Mouse (Mus musculus) ES-E14 (cell line): ENCODE results near the gene Hnrnpa1. TPM values are rescaled to one million over a fixed set of nuclear protein-coding genes. Genes with fewer than 3 reads are reported as not detected.

Source experiments
- DNase-seq: peaks from one replicate; pipeline ENCODE4 v3.0.0-alpha.2; 2013; ENCODE audit warnings: low read depth, low spot score
- H3K27ac ChIP-seq: 2 replicates; pipeline ENCODE4 v1.5.1; 2012; ENCODE audit warnings: low read depth, mild to moderate bottlenecking, low read length, moderate library complexity, mixed read lengths; ENCODE audit not compliant: poor library complexity, insufficient read depth, severe bottlenecking
- H3K36me3 ChIP-seq: 2 replicates; pipeline ENCODE4 v1.6.1; 2012; ENCODE audit warnings: mild to moderate bottlenecking, low read length, moderate library complexity, mixed read lengths; ENCODE audit not compliant: control insufficient read depth, poor library complexity, insufficient read depth, severe bottlenecking
- H3K4me1 ChIP-seq, 2 experiments: fragments of 150-350 bp in 1 of 2; sonication (generic) in 1 of 2; 2 replicates each; pipeline ENCODE4 v1.6.1; 2012; ENCODE audit warnings: low read length in 2 of 2, mild to moderate bottlenecking in 1 of 2, mixed read lengths in 1 of 2; ENCODE audit not compliant: control insufficient read depth in 2 of 2, insufficient read depth in 2 of 2, poor library complexity in 1 of 2
- H3K4me3 ChIP-seq, 2 experiments: fragments of 150-350 bp in 1 of 2; sonication (generic) in 1 of 2; 2 replicates each; pipeline ENCODE4 v1.5.1; 2012; ENCODE audit warnings: low read length in 2 of 2, low read depth in 1 of 2, mild to moderate bottlenecking in 1 of 2, mixed read lengths in 1 of 2; ENCODE audit not compliant: insufficient read depth in 1 of 2, poor library complexity in 1 of 2, severe bottlenecking in 1 of 2
- H3K9ac ChIP-seq: 2 replicates; pipeline ENCODE4 v1.6.1; 2012; ENCODE audit warnings: low read depth, mild to moderate bottlenecking, low read length, mixed read lengths; ENCODE audit not compliant: poor library complexity, insufficient read depth, severe bottlenecking
- H3K9me3 ChIP-seq: fragments of 150-350 bp; sonication (generic); 2 replicates; pipeline ENCODE4 v1.6.1; 2012; ENCODE audit warnings: low read depth, mild to moderate bottlenecking, low read length; ENCODE audit not compliant: control insufficient read depth, insufficient read depth
- CHD2 ChIP-seq: IDR thresholded peaks from 2 replicates; pipeline ENCODE4 v1.6.1; 2014; ENCODE audit warnings: mild to moderate bottlenecking, low read depth, low read length, inconsistent platforms
- HCFC1 ChIP-seq: IDR thresholded peaks from 2 replicates; pipeline ENCODE4 v1.6.1; 2012; ENCODE audit warnings: low read length, inconsistent platforms, borderline replicate concordance; ENCODE audit not compliant: insufficient read depth
- MAFK ChIP-seq: IDR thresholded peaks from 2 replicates; pipeline ENCODE4 v1.6.1; 2014; ENCODE audit warnings: mild to moderate bottlenecking, low read depth, low read length, inconsistent platforms; ENCODE audit not compliant: insufficient read depth
- ZC3H11A ChIP-seq: IDR thresholded peaks from 2 replicates; pipeline ENCODE4 v1.6.1; 2012; ENCODE audit warnings: low read depth, mild to moderate bottlenecking, inconsistent platforms, low read length, borderline replicate concordance
- ZNF384 ChIP-seq: IDR thresholded peaks from 2 replicates; pipeline ENCODE4 v1.6.1; 2012; ENCODE audit warnings: low read depth, low read length, inconsistent platforms
- in situ Hi-C, 2 experiments: fragments of 600-800 bp; cut with MboI; formaldehyde crosslinking; loops; one replicate each; pipeline ENCODE4 v1.15.1; 2025; ENCODE audit warnings: low sequenced_read_pairs in 2 of 2, inconsistent platforms in 1 of 2; ENCODE audit not compliant: unreplicated experiment in 2 of 2
- total RNA-seq: library from RNA; depleted of rRNA; stranded (reverse); fragments of 300-350 nt; gene quantifications from 2 replicates; pipeline ENCODE4 v1.2.3, GENCODE M21; 2012; rRNA removed

Hnrnpa1 gene
- total RNA-seq, 1 experiment = 519 TPM

- H3K27ac ChIP-seq = no peak overlapping the region
- TF ChIP-seq CHD2 = no peak
- TF ChIP-seq ZC3H11A = no peak
- TF ChIP-seq ZNF384 = no peak
- TF ChIP-seq HCFC1 = no peak
- TF ChIP-seq MAFK = no peak
- in situ Hi-C loops = no loop called here
These were observed 52.6 kb downstream of the Hnrnpa1 start for GRCm38 (mm10) chr15:103292673-103293345.

GRCm38 (mm10) chr15:103293375-103293774 is 53.1 kb downstream of the Hnrnpa1 start:
- Histone ChIP-seq H3K4me1 (peaks cover 3 to 14% of the 10 kb centered on the region in 2 experiments; a peak in 2 of 4 replicates), H3K9ac (no peak overlapping the region), H3K36me3 (peaks cover 12% of the 10 kb centered on the region), H3K27ac (no peak overlapping the region), H3K9me3 (no peaks in the 10 kb centered on the region), H3K4me3 (no peak overlapping the region)
- no peak for DNase-seq
- 0 out of 2 replicates have a peak, but pooled peaks have one; percentile 46 for TF ChIP-seq ZNF384
- no peak for TF ChIP-seq ZC3H11A
- in situ Hi-C loops = no loop called here

More at GRCm38 (mm10) chr15:103292673-103293345, 52.6 kb downstream of the Hnrnpa1 start:
- no peak for DNase-seq
- Histone ChIP-seq H3K4me3 (no peak overlapping the region), H3K4me1 (peaks cover 3 to 14% of the 10 kb centered on the region in 2 experiments; a peak in 2 of 4 replicates), H3K36me3 (peaks cover 12% of the 10 kb centered on the region), H3K9ac (no peak overlapping the region), H3K9me3 (no peaks in the 10 kb centered on the region)

GRCm38 (mm10) chr15:103294649-103295048 is 54.4 kb downstream of the Hnrnpa1 start:
- no peak for DNase-seq
- in situ Hi-C loops = no loop called here
- Histone ChIP-seq H3K4me1 (peaks cover 5 to 20% of the 10 kb centered on the region in 2 experiments; a peak in 3 of 4 replicates), H3K36me3 (peaks cover 12% of the 10 kb centered on the region), H3K9ac (no peak overlapping the region), H3K9me3 (no peaks in the 10 kb centered on the region), H3K4me3 (no peak overlapping the region), H3K27ac (no peak overlapping the region)
- no peak for TF ChIP-seq HCFC1
- TF ChIP-seq ZNF384 = no peak
- no peak for TF ChIP-seq CHD2
- TF ChIP-seq ZC3H11A = no peak
- no peak for TF ChIP-seq MAFK

GRCm38 (mm10) chr15:103295851-103296250 is 55.6 kb downstream of the Hnrnpa1 start:
- H3K4me1 ChIP-seq = peaks cover 5 to 27% of the 10 kb centered on the region in 2 experiments; a peak in 3 of 4 replicates
- in situ Hi-C loops = no loop called here
- TF ChIP-seq CHD2 = no peak
- TF ChIP-seq HCFC1 = no peak
- no peak for TF ChIP-seq ZC3H11A
- TF ChIP-seq ZNF384 = no peak
- TF ChIP-seq MAFK = no peak
- peaks cover 11% of the 10 kb centered on the region for H3K36me3 ChIP-seq
- peak overlapping the region; percentile 24; the same call in 1 of the 2 replicates for H3K9ac ChIP-seq
- no peak for DNase-seq
- H3K27ac ChIP-seq = no peak overlapping the region; the same call in 1 of the 2 replicates
- no peaks in the 10 kb centered on the region for H3K9me3 ChIP-seq
- no peak overlapping the region for H3K4me3 ChIP-seq

Other genes with a start within 250 kb of the Hnrnpa1 start
- 0.22 TPM in 1 of 2 replicates, not detected in the other for gene Hoxc8, start 249.8 kb upstream of the Hnrnpa1 start, total RNA-seq
- gene Hoxc6, start 242.2 kb upstream of the Hnrnpa1 start, total RNA-seq = 0.32 and 0.58 TPM in 2 replicates
- gene Hoxc4, start 221.5 kb upstream of the Hnrnpa1 start, total RNA-seq = 0.31 TPM in 1 of 2 replicates, not detected in the other
- 7.1 and 10.6 TPM in 2 replicates for gene Smug1, start 73.3 kb upstream of the Hnrnpa1 start, total RNA-seq
- gene Cbx5, start 616 bp upstream of the Hnrnpa1 start, total RNA-seq = 190 and 226 TPM in 2 replicates
- gene Nfe2, start 18.0 kb downstream of the Hnrnpa1 start, total RNA-seq = 0.49 and 1.0 TPM in 2 replicates
- gene Copz1, start 32.3 kb downstream of the Hnrnpa1 start, total RNA-seq = 59.4 and 85.5 TPM in 2 replicates
- 0.40 and 0.48 TPM in 2 replicates for gene Gpr84, start 70.2 kb downstream of the Hnrnpa1 start, total RNA-seq
- 2.7 and 5.9 TPM in 2 replicates for gene Zfp385a, start 99.7 kb downstream of the Hnrnpa1 start, total RNA-seq
- gene Itga5, start 126.3 kb downstream of the Hnrnpa1 start, total RNA-seq = 69.0 and 80.8 TPM in 2 replicates
- gene Gtsf1, start 190.0 kb downstream of the Hnrnpa1 start, total RNA-seq = 3.4 and 4.9 TPM in 2 replicates
- not detected in 2 replicates for gene Gtsf2, start 208.0 kb downstream of the Hnrnpa1 start, total RNA-seq
- 6.6 and 11.0 TPM in 2 replicates for gene Nckap1l, start 213.4 kb downstream of the Hnrnpa1 start, total RNA-seq